Mouse (Mus musculus): ENCODE results near the gene Fam166b. TPM values are rescaled to one million over a fixed set of nuclear protein-coding genes. Genes with fewer than 3 reads are reported as not detected.

Gene Fam166b
- polyA plus RNA-seq, 2 experiments = not detected

GRCm38 (mm10) chr4:43416071-43416490 lies 12.9 kb downstream of the Fam166b start:
- H3K4me1 ChIP-seq (replicated peaks; ENCODE audit: control insufficient read depth in 2 of 2, insufficient read depth in 2 of 2, low read length in 1 of 2) = peaks cover 0 to 12% of the 10 kb centered on the region in 2 experiments; a peak in 2 of 4 replicates
- no peak overlapping the region for H3K4me2 ChIP-seq (ENCODE audit: low read depth)
- TF ChIP-seq EP300 (IDR thresholded peaks at IDR 0.05; ENCODE audit: low read depth) (no peak), CTCF (IDR thresholded peaks at IDR 0.05; ENCODE audit: low read depth) (no peak)
- no peaks in the 10 kb centered on the region for H3K27me3 ChIP-seq (ENCODE audit: control insufficient read depth, insufficient read depth, low read length)
- DNase-seq (ENCODE audit: low read depth in 3 of 3, low spot score in 3 of 3) = no peak
- ATAC-seq (ENCODE audit: insufficient read depth) = no peak
- H3K36me3 ChIP-seq (replicated peaks; ENCODE audit: control insufficient read depth, insufficient read depth, low read depth) = no peaks in the 10 kb centered on the region
- H3K9ac ChIP-seq (replicated peaks) = no peak overlapping the region
- H3K4me3 ChIP-seq (ENCODE audit: insufficient read depth in 1 of 2, low read depth in 2 of 2, low read length in 2 of 2) = no peak overlapping the region
- H3K27ac ChIP-seq = no peak overlapping the region
- no peaks in the 10 kb centered on the region for H3K9me3 ChIP-seq (ENCODE audit: control insufficient read depth, low read length)
- WGBS (ENCODE audit: insufficient replicate concordance) = 82% methylated on average over 22 of the region's 22 CpGs

GRCm38 (mm10) chr4:43415221-43416070 lies 13.5 kb downstream of the Fam166b start:
- no peak overlapping the region for H3K9ac ChIP-seq (replicated peaks)
- H3K4me1 ChIP-seq (replicated peaks; ENCODE audit: control insufficient read depth in 2 of 2, insufficient read depth in 2 of 2, low read length in 1 of 2) = peaks cover 0 to 12% of the 10 kb centered on the region in 2 experiments; a peak in 2 of 4 replicates
- DNase-seq (ENCODE audit: low read depth in 3 of 3, low spot score in 3 of 3) = no peak
- TF ChIP-seq EP300 (IDR thresholded peaks at IDR 0.05; ENCODE audit: low read depth) (no peak), CTCF (IDR thresholded peaks at IDR 0.05; ENCODE audit: low read depth) (no peak)
- no peak for ATAC-seq (ENCODE audit: insufficient read depth)
- 79% methylated on average over 29 of the region's 29 CpGs for WGBS (ENCODE audit: insufficient replicate concordance)
- no peak overlapping the region for H3K27ac ChIP-seq
- no peak overlapping the region for H3K4me2 ChIP-seq (ENCODE audit: low read depth)
- no peak overlapping the region for H3K4me3 ChIP-seq (ENCODE audit: insufficient read depth in 1 of 2, low read depth in 2 of 2, low read length in 2 of 2)
- H3K9me3 ChIP-seq (ENCODE audit: control insufficient read depth, low read length) = no peaks in the 10 kb centered on the region
- no peaks in the 10 kb centered on the region for H3K27me3 ChIP-seq (ENCODE audit: control insufficient read depth, insufficient read depth, low read length)
- no peaks in the 10 kb centered on the region for H3K36me3 ChIP-seq (replicated peaks; ENCODE audit: control insufficient read depth, insufficient read depth, low read depth)

- WGBS (ENCODE audit: insufficient replicate concordance) = 82% methylated on average over 14 of the region's 14 CpGs
These were observed 14.2 kb downstream of the Fam166b start for GRCm38 (mm10) chr4:43414761-43415160.

GRCm38 (mm10) chr4:43407071-43407920 lies 21.6 kb downstream of the Fam166b start:
- DNase-seq (ENCODE audit: low read depth in 3 of 3, low spot score in 3 of 3) (no peak), ATAC-seq (ENCODE audit: insufficient read depth) (no peak)
- no peak overlapping the region for H3K27ac ChIP-seq
- TF ChIP-seq CTCF (IDR thresholded peaks at IDR 0.05; ENCODE audit: low read depth) (no peak), EP300 (IDR thresholded peaks at IDR 0.05; ENCODE audit: low read depth) (no peak)
- WGBS (ENCODE audit: insufficient replicate concordance) = 52% methylated on average over 12 of the region's 12 CpGs
- no peak overlapping the region for H3K9ac ChIP-seq (replicated peaks)
- H3K4me2 ChIP-seq (ENCODE audit: low read depth) = no peak overlapping the region
- H3K4me1 ChIP-seq (replicated peaks; ENCODE audit: control insufficient read depth in 2 of 2, insufficient read depth in 2 of 2, low read length in 1 of 2) = no peaks in the 10 kb centered on the region; a peak in 1 of 4 replicates
- no peak overlapping the region for H3K4me3 ChIP-seq (ENCODE audit: insufficient read depth in 1 of 2, low read depth in 2 of 2, low read length in 2 of 2)
- H3K27me3 ChIP-seq (ENCODE audit: control insufficient read depth, insufficient read depth, low read length) = no peaks in the 10 kb centered on the region; the same call in 1 of the 2 replicates
- no peaks in the 10 kb centered on the region for H3K36me3 ChIP-seq (replicated peaks; ENCODE audit: control insufficient read depth, insufficient read depth, low read depth)
- H3K9me3 ChIP-seq (ENCODE audit: control insufficient read depth, low read length) = no peaks in the 10 kb centered on the region

More at GRCm38 (mm10) chr4:43414761-43415160, 14.2 kb downstream of the Fam166b start:
- no peak overlapping the region for H3K27ac ChIP-seq
- H3K4me2 ChIP-seq (ENCODE audit: low read depth) = no peak overlapping the region
- TF ChIP-seq CTCF (IDR thresholded peaks at IDR 0.05; ENCODE audit: low read depth) = no peak
- TF ChIP-seq EP300 (IDR thresholded peaks at IDR 0.05; ENCODE audit: low read depth) = no peak
- DNase-seq (ENCODE audit: low read depth in 3 of 3, low spot score in 3 of 3) = no peak
- H3K4me3 ChIP-seq (ENCODE audit: insufficient read depth in 1 of 2, low read depth in 2 of 2, low read length in 2 of 2) = no peak overlapping the region
- H3K9me3 ChIP-seq (ENCODE audit: control insufficient read depth, low read length) = no peaks in the 10 kb centered on the region
- H3K9ac ChIP-seq (replicated peaks) = no peak overlapping the region
- peaks cover 0 to 9% of the 10 kb centered on the region in 2 experiments; a peak in 1 of 4 replicates for H3K4me1 ChIP-seq (replicated peaks; ENCODE audit: control insufficient read depth in 2 of 2, insufficient read depth in 2 of 2, low read length in 1 of 2)
- no peak for ATAC-seq (ENCODE audit: insufficient read depth)
- H3K36me3 ChIP-seq (replicated peaks; ENCODE audit: control insufficient read depth, insufficient read depth, low read depth) = no peaks in the 10 kb centered on the region
- H3K27me3 ChIP-seq (ENCODE audit: control insufficient read depth, insufficient read depth, low read length) = no peaks in the 10 kb centered on the region
